Mouse (Mus musculus) liver, postnatal 0 days (tissue): ENCODE data around the gene Cp.

Source experiments
- CTCF ChIP-seq: sonication (generic); IDR thresholded peaks from 2 replicates; pipeline ENCODE4 v1.5.1; 2016; ENCODE audit warnings: antibody characterized with exemption, low read depth
- EP300 ChIP-seq: IDR thresholded peaks from 2 replicates; pipeline ENCODE4 v1.6.1; 2016; ENCODE audit warnings: antibody characterized with exemption, low read depth, mild to moderate bottlenecking

- no peak for TF ChIP-seq CTCF
- TF ChIP-seq EP300 = no peak
Observed at GRCm38 (mm10) chr3:19982846-19983245, 26.0 kb downstream of the Cp start.
